23 mouse cellular contexts compared by ENCODE assay signal in the genomic region with DNA sequence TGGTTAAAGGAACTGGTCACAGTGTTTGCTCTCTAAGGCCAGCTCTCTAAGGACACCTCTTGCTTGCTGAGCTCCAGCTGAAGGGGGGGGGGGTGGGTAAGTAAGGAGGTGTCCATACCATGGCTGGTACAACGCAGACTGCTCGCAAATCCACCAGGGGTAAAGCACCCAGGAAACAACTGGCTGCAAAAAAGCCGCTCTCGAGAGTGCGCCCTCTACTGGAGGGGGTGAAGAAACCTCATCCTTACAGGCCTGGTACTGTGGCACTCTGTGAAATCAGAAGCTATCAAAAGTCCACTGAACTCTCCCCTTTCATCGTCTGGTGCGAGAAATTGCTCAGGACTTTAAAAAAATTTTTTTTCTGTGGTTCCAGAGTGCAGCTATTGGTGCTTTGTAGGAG. TPM values are rescaled to one million over a fixed set of nuclear protein-coding genes. Genes with fewer than 3 reads are reported as not detected.
DNase-seq lines count a peak whose midpoint lies in the region; ATAC-seq and TF ChIP-seq lines count a peak whose summit lies in the region.
"Not testable (repeated sequence)": the region's sequence is repeated elsewhere in the genome, so short reads cannot be mapped to it uniquely, and the experiment has no call there.
"Had no signal": no experiment of that assay in that cellular context is flagged by ENCODE, and none has a peak within 500 bp of the region (broad histone marks: within the 10 kb centered on the region; RNA-seq: fewer than 3 reads in every experiment).

No protein-coding gene starts in this region.

- H3K9me3 ChIP-seq in kidney, postnatal 0 days (replicated peaks; ENCODE audit: low read length); liver, postnatal 0 days (ENCODE audit: low read length): not testable (repeated sequence)

- 82% methylated on average over 7 of the region's 7 CpGs for WGBS in kidney, postnatal 0 days
- WGBS in liver, postnatal 0 days (ENCODE audit: insufficient replicate concordance): 54% methylated on average over 7 of the region's 7 CpGs

- not testable (repeated sequence) for H3K36me3 ChIP-seq in kidney, postnatal 0 days (ENCODE audit: insufficient read depth, low read length); liver, postnatal 0 days (replicated peaks; ENCODE audit: insufficient read depth, low read length)

- not testable (repeated sequence) for ATAC-seq in kidney, postnatal 0 days (replicated peaks; ENCODE audit: low FRiP score, low read depth); liver, postnatal 0 days

- not testable (repeated sequence) for H3K27me3 ChIP-seq in kidney, postnatal 0 days (ENCODE audit: insufficient read depth, low read length); liver, postnatal 0 days (ENCODE audit: insufficient read depth, low read length)

- H3K27ac ChIP-seq in kidney, postnatal 0 days; liver, postnatal 0 days (ENCODE audit: low read depth): not testable (repeated sequence)

- H3K4me2 ChIP-seq in kidney, postnatal 0 days (ENCODE audit: low read length); liver, postnatal 0 days (ENCODE audit: low read depth, low read length): not testable (repeated sequence)

- H3K4me3 ChIP-seq in kidney, postnatal 0 days (replicated peaks; ENCODE audit: low read depth, low read length); liver, postnatal 0 days (ENCODE audit: low read depth, low read length): not testable (repeated sequence)

- peak; percentile 15; the same call in 1 of the 2 replicates for TF ChIP-seq CTCF in kidney, postnatal 0 days (IDR thresholded peaks at IDR 0.05; ENCODE audit: low read depth)
- TF ChIP-seq CTCF in liver, postnatal 0 days (IDR thresholded peaks at IDR 0.05; ENCODE audit: low read depth): peak; percentile 25; the same call in 1 of the 2 replicates

- not testable (repeated sequence) for TF ChIP-seq EP300 in liver, postnatal 0 days (IDR thresholded peaks at IDR 0.05; ENCODE audit: low read depth)

- not testable (repeated sequence) for H3K9ac ChIP-seq in kidney, postnatal 0 days (ENCODE audit: low read depth, low read length); liver, postnatal 0 days (replicated peaks)

- H3K4me1 ChIP-seq in kidney, postnatal 0 days (replicated peaks; ENCODE audit: insufficient read depth, low read length); liver, postnatal 0 days (ENCODE audit: insufficient read depth): not testable (repeated sequence)

- peak; percentile 15 for DNase-seq in CD4-positive helper T cell, adult 2 months (ENCODE audit: low read depth, low spot score)
- DNase-seq in ZHBTc4 (ENCODE audit: low read depth, low spot score): peak; percentile 56
- DNase-seq in heart, adult 11 months: peak; percentile 39
- DNase-seq in kidney, postnatal 0 days (ENCODE audit: low spot score); liver, postnatal 0 days: not testable (repeated sequence)
- DNase-seq in retina, embryonic 14.5 days (ENCODE audit: low spot score): peak; percentile 1
- DNase-seq in thymus, postnatal 25 days: peak; percentile 20

RNA-seq across cellular contexts. Expression of a gene that starts 7.6 kb away (rescaled TPM):
- not detected in 2 replicates for polyA plus RNA-seq in kidney, postnatal 0 days (2015; fragmentation: Nextera tagmentation; extraction: Ambion mirVana)
- polyA plus RNA-seq in liver, postnatal 0 days (2015; fragmentation: Nextera tagmentation; extraction: Ambion mirVana): not detected in 2 replicates
- polyA plus RNA-seq: activated CD4-positive, CD25-positive, alpha-beta regulatory T cell, adult 4 months; adrenal gland, adult 2 months; embryonic facial prominence, embryonic 11.5 days; forebrain, embryonic 13.5 days; heart, embryonic 11.5 days; heart, embryonic 16.5 days; hindbrain, embryonic 12.5 days; intestine, postnatal 0 days; kidney, embryonic 14.5 days; limb, embryonic 13.5 days; liver, embryonic 12.5 days; lung, adult 2 months; midbrain, embryonic 11.5 days; midbrain, embryonic 16.5 days; neural tube, embryonic 12.5 days; spleen, adult 2 months had no signal

RNA-seq across cellular contexts. Expression of a gene that starts 24.9 kb away (rescaled TPM):
- polyA plus RNA-seq in kidney, postnatal 0 days (2015; fragmentation: Nextera tagmentation; extraction: Ambion mirVana): not detected in 2 replicates
- not detected in 2 replicates for polyA plus RNA-seq in liver, postnatal 0 days (2015; fragmentation: Nextera tagmentation; extraction: Ambion mirVana)
- polyA plus RNA-seq: activated CD4-positive, CD25-positive, alpha-beta regulatory T cell, adult 4 months; adrenal gland, adult 2 months; embryonic facial prominence, embryonic 11.5 days; forebrain, embryonic 13.5 days; heart, embryonic 11.5 days; heart, embryonic 16.5 days; hindbrain, embryonic 12.5 days; intestine, postnatal 0 days; kidney, embryonic 14.5 days; limb, embryonic 13.5 days; liver, embryonic 12.5 days; lung, adult 2 months; midbrain, embryonic 11.5 days; midbrain, embryonic 16.5 days; neural tube, embryonic 12.5 days; spleen, adult 2 months had no signal

RNA-seq across cellular contexts. Expression of a gene that starts 42.6 kb away (rescaled TPM):
- not detected in 2 replicates for polyA plus RNA-seq in kidney, postnatal 0 days (2015; fragmentation: Nextera tagmentation; extraction: Ambion mirVana)
- not detected in 2 replicates for polyA plus RNA-seq in liver, postnatal 0 days (2015; fragmentation: Nextera tagmentation; extraction: Ambion mirVana)
- polyA plus RNA-seq: activated CD4-positive, CD25-positive, alpha-beta regulatory T cell, adult 4 months; adrenal gland, adult 2 months; embryonic facial prominence, embryonic 11.5 days; forebrain, embryonic 13.5 days; heart, embryonic 11.5 days; heart, embryonic 16.5 days; hindbrain, embryonic 12.5 days; intestine, postnatal 0 days; kidney, embryonic 14.5 days; limb, embryonic 13.5 days; liver, embryonic 12.5 days; lung, adult 2 months; midbrain, embryonic 11.5 days; midbrain, embryonic 16.5 days; neural tube, embryonic 12.5 days; spleen, adult 2 months had no signal

RNA-seq across cellular contexts. Expression of a gene that starts 47.8 kb away (rescaled TPM):
- polyA plus RNA-seq in kidney, postnatal 0 days (2015; fragmentation: Nextera tagmentation; extraction: Ambion mirVana): 0.68 and 0.88 TPM in 2 replicates
- not detected in 2 replicates for polyA plus RNA-seq in liver, postnatal 0 days (2015; fragmentation: Nextera tagmentation; extraction: Ambion mirVana)
- polyA plus RNA-seq: activated CD4-positive, CD25-positive, alpha-beta regulatory T cell, adult 4 months; forebrain, embryonic 13.5 days; liver, embryonic 12.5 days; spleen, adult 2 months had no signal
